Mouse (Mus musculus) bone marrow macrophage, adult 2 months (primary cell): Measurements from ENCODE around the gene Myo1h. TPM values are rescaled to one million over a fixed set of nuclear protein-coding genes. Genes with fewer than 3 reads are reported as not detected.
A peak's percentile ranks its signal among the peaks of the same experiment; 100 is the strongest.

Experiments used
- H3K27ac ChIP-seq: 2 replicates; pipeline ENCODE4 v1.5.1; 2012; ENCODE audit warnings: low read depth, low read length; ENCODE audit not compliant: insufficient read depth
- H3K4me1 ChIP-seq: 2 replicates; pipeline ENCODE4 v1.6.1; 2012; ENCODE audit warnings: low read length; ENCODE audit not compliant: control insufficient read depth, insufficient read depth
- H3K4me3 ChIP-seq: 2 replicates; pipeline ENCODE4 v1.5.1; 2012; ENCODE audit warnings: mild to moderate bottlenecking, low read length, moderate library complexity; ENCODE audit not compliant: insufficient read depth
- CTCF ChIP-seq: IDR thresholded peaks from 2 replicates; pipeline ENCODE4 v1.5.1; 2012; ENCODE audit warnings: low read depth, mild to moderate bottlenecking, low read length, moderate library complexity
- POLR2A ChIP-seq: IDR thresholded peaks from 2 replicates; pipeline ENCODE4 v1.6.1; 2012; ENCODE audit warnings: mild to moderate bottlenecking, low read depth, low read length, borderline replicate concordance
- polyA plus RNA-seq: library from polyadenylated mRNA; stranded (reverse); fragments of >200 nt; gene quantifications from 2 replicates; pipeline ENCODE4 v1.2.4, GENCODE M21; 2012; ENCODE audit not compliant: missing spikeins, insufficient read depth, insufficient read length

Myo1h gene
- polyA plus RNA-seq, 1 experiment, result not detected

- Histone ChIP-seq H3K4me3 (no peak overlapping the region), H3K27ac (no peak overlapping the region), H3K4me1 (no peaks in the 10 kb centered on the region)
- TF ChIP-seq POLR2A, result no peak
- TF ChIP-seq CTCF, result peak; percentile 48; the same call in 1 of the 2 replicates
Observed at GRCm38 (mm10) chr5:114296693-114297631, 8.0 kb downstream of the Myo1h start.

- Histone ChIP-seq H3K4me1 (no peaks in the 10 kb centered on the region), H3K4me3 (no peak overlapping the region), H3K27ac (no peak overlapping the region)
- TF ChIP-seq CTCF, result no peak
- no peak for TF ChIP-seq POLR2A
Observed at GRCm38 (mm10) chr5:114298212-114298894, 9.4 kb downstream of the Myo1h start.

DNA sequence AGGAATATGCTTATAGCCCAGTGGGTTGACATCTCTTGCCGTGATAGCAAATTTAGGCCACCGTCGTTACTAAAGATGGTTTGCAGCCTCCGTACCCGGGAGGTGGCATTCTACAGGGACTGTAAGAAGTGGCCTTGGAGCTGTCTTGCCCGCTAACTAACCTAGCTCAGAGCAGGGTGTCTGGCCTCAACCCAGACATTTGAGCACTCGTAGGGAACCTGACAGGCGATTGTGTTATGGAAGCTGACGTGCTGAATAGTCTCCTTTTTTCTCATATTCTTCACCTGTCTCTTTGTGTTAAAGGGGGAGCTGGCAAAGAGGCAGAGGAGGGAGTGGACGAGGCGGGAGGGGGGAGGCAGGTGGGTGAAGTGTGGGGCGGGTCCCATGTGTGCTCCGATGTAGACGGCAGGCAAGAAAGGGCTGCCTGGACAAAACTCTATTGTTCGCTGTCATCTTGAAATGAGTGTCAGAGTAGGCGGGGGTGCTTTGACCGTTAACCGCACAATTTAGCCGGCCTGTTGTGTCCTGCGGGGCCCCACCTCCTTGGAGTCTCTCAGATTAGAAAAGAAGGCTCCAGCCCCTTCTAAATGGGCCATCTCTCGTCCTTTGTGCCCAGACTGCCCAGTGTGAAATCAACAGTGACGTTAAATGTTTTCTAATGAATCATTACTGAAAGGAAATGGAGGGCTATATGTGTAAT lies 10.3 kb downstream of the Myo1h start:
- H3K4me3 ChIP-seq, result no peak overlapping the region
- no peak overlapping the region for H3K27ac ChIP-seq
- H3K4me1 ChIP-seq, result no peaks in the 10 kb centered on the region
- TF ChIP-seq POLR2A (no peak), CTCF (no peak)

GRCm38 (mm10) chr5:114299883-114300610 lies 11.1 kb downstream of the Myo1h start:
- Histone ChIP-seq H3K27ac (no peak overlapping the region), H3K4me1 (no peaks in the 10 kb centered on the region), H3K4me3 (no peak overlapping the region)
- no peak for TF ChIP-seq CTCF
- no peak for TF ChIP-seq POLR2A

DNA sequence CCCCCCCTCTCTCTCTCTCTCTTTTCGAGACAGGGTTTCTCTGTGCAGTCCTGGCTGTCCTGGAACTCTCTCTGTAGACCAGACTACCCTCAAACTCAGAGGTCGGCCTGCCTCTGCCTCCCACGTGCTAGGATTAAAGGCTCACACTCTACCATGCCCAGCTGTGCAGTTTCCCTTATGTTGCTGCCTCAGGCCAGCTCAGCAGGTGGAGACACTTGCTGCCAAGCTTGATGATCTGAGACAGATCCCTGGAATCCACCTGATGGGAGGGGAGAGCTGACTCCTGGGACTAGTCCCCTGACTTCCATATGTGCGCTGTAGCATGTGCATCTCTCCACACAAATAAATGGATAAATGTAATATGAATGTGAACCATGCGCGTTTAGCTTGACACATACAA lies 14.2 kb downstream of the Myo1h start:
- no peak overlapping the region for H3K4me3 ChIP-seq
- TF ChIP-seq CTCF (no peak), POLR2A (no peak)
- H3K4me1 ChIP-seq, result no peaks in the 10 kb centered on the region
- H3K27ac ChIP-seq, result no peak overlapping the region

- TF ChIP-seq POLR2A (no peak), CTCF (no peak)
- H3K4me1 ChIP-seq, result no peaks in the 10 kb centered on the region
- no peak overlapping the region for H3K4me3 ChIP-seq
- H3K27ac ChIP-seq, result no peak overlapping the region
Observed at GRCm38 (mm10) chr5:114306496-114306895, 17.5 kb downstream of the Myo1h start.

- TF ChIP-seq CTCF, result 0 out of 2 replicates have a peak, but pooled peaks have one; percentile 3
- TF ChIP-seq POLR2A, result no peak
- no peak overlapping the region for H3K27ac ChIP-seq
- no peak overlapping the region for H3K4me3 ChIP-seq
- no peaks in the 10 kb centered on the region for H3K4me1 ChIP-seq
Observed at GRCm38 (mm10) chr5:114308765-114309679, 20.1 kb downstream of the Myo1h start.

DNA sequence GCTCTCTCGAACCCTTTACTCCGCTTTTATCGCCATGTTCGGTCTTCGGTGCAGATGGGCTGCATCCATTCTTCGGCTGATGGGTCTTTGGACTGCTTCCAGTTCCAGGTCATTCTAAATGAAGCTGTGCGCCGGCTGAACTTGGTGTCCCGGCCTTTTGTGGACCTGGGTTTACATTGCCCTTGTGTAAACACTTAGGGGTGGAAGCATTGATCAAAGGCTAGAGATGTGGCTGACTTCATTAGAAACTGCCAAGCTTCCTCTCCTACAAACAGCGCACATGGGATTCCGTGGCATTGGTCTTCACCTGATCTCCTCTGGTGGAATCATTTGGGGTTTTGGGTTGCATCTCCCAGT lies 20.7 kb downstream of the Myo1h start:
- H3K27ac ChIP-seq, result no peak overlapping the region
- H3K4me3 ChIP-seq, result no peak overlapping the region
- TF ChIP-seq POLR2A (no peak), CTCF (no peak)
- 0 out of 2 replicates have a peak, but pooled peaks cover under 1% of the 10 kb centered on the region for H3K4me1 ChIP-seq
